Mouse (Mus musculus): ENCODE data around the gene Ltbp2.

The Ltbp2 gene

GRCm38 (mm10) chr12:84841158-84842140, 34.9 kb downstream of the Ltbp2 start:
- no peak for DNase-seq (ENCODE audit: extremely low read depth, insufficient read length, low spot score)

GRCm38 (mm10) chr12:84840734-84841133, 35.6 kb downstream of the Ltbp2 start:
- no peak for DNase-seq (ENCODE audit: extremely low read depth, insufficient read length, low spot score)

- no peak for DNase-seq (ENCODE audit: extremely low read depth, insufficient read length, low spot score)
Observed at GRCm38 (mm10) chr12:84839965-84840364, 36.4 kb downstream of the Ltbp2 start.

GRCm38 (mm10) chr12:84835626-84836025, 40.7 kb downstream of the Ltbp2 start:
- no peak for DNase-seq (ENCODE audit: extremely low read depth, insufficient read length, low spot score)

- DNase-seq (ENCODE audit: extremely low read depth, insufficient read length, low spot score) = no peak
Observed at GRCm38 (mm10) chr12:84834773-84835172, 41.6 kb downstream of the Ltbp2 start.

GRCm38 (mm10) chr12:84831648-84832047, 44.7 kb downstream of the Ltbp2 start:
- no peak for DNase-seq (ENCODE audit: extremely low read depth, insufficient read length, low spot score)

GRCm38 (mm10) chr12:84831141-84831540, 45.2 kb downstream of the Ltbp2 start:
- no peak for DNase-seq (ENCODE audit: extremely low read depth, insufficient read length, low spot score)

- no peak for DNase-seq (ENCODE audit: extremely low read depth, insufficient read length, low spot score)
Observed at GRCm38 (mm10) chr12:84830438-84830837, 45.9 kb downstream of the Ltbp2 start.

- DNase-seq (ENCODE audit: extremely low read depth, insufficient read length, low spot score) = no peak
Observed at GRCm38 (mm10) chr12:84829913-84830312, 46.4 kb downstream of the Ltbp2 start.

GRCm38 (mm10) chr12:84829109-84829724, 47.1 kb downstream of the Ltbp2 start:
- no peak for DNase-seq (ENCODE audit: extremely low read depth, insufficient read length, low spot score)

- peak; percentile 56 for DNase-seq (ENCODE audit: extremely low read depth, insufficient read length, low spot score)
Observed at GRCm38 (mm10) chr12:84827384-84827933, 48.9 kb downstream of the Ltbp2 start.

GRCm38 (mm10) chr12:84824203-84824602, 52.1 kb downstream of the Ltbp2 start:
- DNase-seq (ENCODE audit: extremely low read depth, insufficient read length, low spot score) = no peak

- no peak for DNase-seq (ENCODE audit: extremely low read depth, insufficient read length, low spot score)
Observed at GRCm38 (mm10) chr12:84823601-84824000, 52.7 kb downstream of the Ltbp2 start.

- DNase-seq (ENCODE audit: extremely low read depth, insufficient read length, low spot score) = no peak
Observed at GRCm38 (mm10) chr12:84819236-84820168, 56.8 kb downstream of the Ltbp2 start.

GRCm38 (mm10) chr12:84818496-84818895, 57.8 kb downstream of the Ltbp2 start:
- no peak for DNase-seq (ENCODE audit: extremely low read depth, insufficient read length, low spot score)

GRCm38 (mm10) chr12:84814663-84815325, 61.5 kb downstream of the Ltbp2 start:
- DNase-seq (ENCODE audit: extremely low read depth, insufficient read length, low spot score) = no peak

- DNase-seq (ENCODE audit: extremely low read depth, insufficient read length, low spot score) = no peak
Observed at GRCm38 (mm10) chr12:84813773-84814172, 62.6 kb downstream of the Ltbp2 start.

GRCm38 (mm10) chr12:84812004-84812403, 64.3 kb downstream of the Ltbp2 start:
- DNase-seq (ENCODE audit: extremely low read depth, insufficient read length, low spot score) = no peak

GRCm38 (mm10) chr12:84811510-84811909, 64.8 kb downstream of the Ltbp2 start:
- DNase-seq (ENCODE audit: extremely low read depth, insufficient read length, low spot score) = no peak

GRCm38 (mm10) chr12:84810810-84811209, 65.5 kb downstream of the Ltbp2 start:
- no peak for DNase-seq (ENCODE audit: extremely low read depth, insufficient read length, low spot score)
